ENCODE assay signal across 31 mouse cellular contexts in the genomic region with DNA sequence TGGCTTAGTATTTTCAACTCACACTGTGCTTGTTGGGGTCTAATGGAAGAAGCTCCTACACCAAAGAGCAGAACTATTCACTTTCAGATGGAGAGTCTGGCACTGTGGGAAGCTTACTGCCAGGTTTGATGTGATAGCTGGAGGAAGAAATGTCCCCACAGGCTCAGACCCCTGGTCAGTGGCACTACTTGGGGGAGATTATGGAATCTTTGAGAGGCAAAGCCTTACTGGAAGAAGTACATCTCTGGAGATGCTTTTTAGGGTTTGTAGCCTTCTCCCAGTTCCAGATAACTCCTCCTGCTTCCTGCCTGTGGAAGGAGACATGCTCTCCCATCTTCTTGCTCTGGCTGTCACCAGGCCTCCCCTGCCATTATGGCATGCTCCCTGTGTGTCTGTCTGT.
"Had no signal": no experiment of that assay in that cellular context is flagged by ENCODE, and none has a peak within 500 bp of the region (broad histone marks: within the 10 kb centered on the region; RNA-seq: fewer than 3 reads in every experiment).

No protein-coding gene starts in this region.

- H3K9ac ChIP-seq: limb, embryonic 12.5 days; limb, embryonic 13.5 days; limb, embryonic 15.5 days; liver, embryonic 12.5 days; liver, embryonic 13.5 days; liver, embryonic 14.5 days; liver, embryonic 15.5 days; liver, postnatal 0 days; lung, embryonic 14.5 days; lung, embryonic 15.5 days; midbrain, embryonic 12.5 days; midbrain, embryonic 13.5 days; midbrain, embryonic 15.5 days; neural tube, embryonic 12.5 days had no signal

- H3K9me3 ChIP-seq: limb, embryonic 10.5 days; limb, embryonic 12.5 days; limb, embryonic 13.5 days; limb, embryonic 15.5 days; liver, embryonic 12.5 days; liver, embryonic 13.5 days; liver, embryonic 15.5 days; lung, embryonic 15.5 days; megakaryocyte, embryonic 14.5 days; midbrain, embryonic 10.5 days; midbrain, embryonic 12.5 days; midbrain, embryonic 13.5 days; midbrain, embryonic 15.5 days; neural tube, embryonic 12.5 days had no signal

- DNase-seq: left cerebral cortex, postnatal 4 days; liver; liver, embryonic 13.5 days; liver, postnatal 0 days; lung, adult 18-20 months; lung, adult 2 months; lung, embryonic 14.5 days; lung, postnatal 10 days; lung, postnatal 14 days; lung, postnatal 36 days; lung, postnatal 4 days; midbrain, embryonic 14.5 days had no signal

- ATAC-seq: liver, embryonic 12.5 days; liver, postnatal 0 days; lung, postnatal 0 days; midbrain, embryonic 13.5 days; midbrain, embryonic 15.5 days; midbrain, embryonic 16.5 days had no signal

- H3K4me3 ChIP-seq: limb, embryonic 10.5 days; limb, embryonic 12.5 days; limb, embryonic 13.5 days; limb, embryonic 15.5 days; liver, embryonic 12.5 days; liver, embryonic 13.5 days; liver, embryonic 15.5 days; lung, embryonic 15.5 days; megakaryocyte, embryonic 14.5 days; midbrain, embryonic 10.5 days; midbrain, embryonic 12.5 days; midbrain, embryonic 13.5 days; midbrain, embryonic 15.5 days; myocyte; neural tube, embryonic 12.5 days had no signal

- H3K4me2 ChIP-seq: limb, embryonic 12.5 days; limb, embryonic 13.5 days; limb, embryonic 15.5 days; liver, embryonic 11.5 days; liver, embryonic 12.5 days; liver, embryonic 13.5 days; liver, embryonic 15.5 days; lung, embryonic 14.5 days; lung, embryonic 15.5 days; midbrain, embryonic 12.5 days; midbrain, embryonic 13.5 days; midbrain, embryonic 15.5 days; neural tube, embryonic 12.5 days had no signal

- H3K4me1 ChIP-seq: limb, embryonic 10.5 days; limb, embryonic 12.5 days; limb, embryonic 13.5 days; limb, embryonic 15.5 days; liver, embryonic 12.5 days; liver, embryonic 13.5 days; liver, embryonic 15.5 days; lung, embryonic 15.5 days; megakaryocyte, embryonic 14.5 days had no signal

- H3K36me3 ChIP-seq: limb, embryonic 10.5 days; limb, embryonic 12.5 days; limb, embryonic 13.5 days; limb, embryonic 15.5 days; liver, embryonic 12.5 days; liver, embryonic 13.5 days; liver, embryonic 15.5 days; lung, embryonic 15.5 days; midbrain, embryonic 10.5 days; midbrain, embryonic 12.5 days; midbrain, embryonic 13.5 days; midbrain, embryonic 15.5 days; neural tube, embryonic 12.5 days had no signal

- H3K27ac ChIP-seq: limb, embryonic 10.5 days; limb, embryonic 12.5 days; limb, embryonic 13.5 days; limb, embryonic 15.5 days; liver, embryonic 12.5 days; liver, embryonic 13.5 days; liver, embryonic 14.5 days; liver, embryonic 15.5 days; lung, embryonic 15.5 days; macrophage; midbrain, embryonic 10.5 days; midbrain, embryonic 12.5 days; midbrain, embryonic 13.5 days; midbrain, embryonic 15.5 days; neural tube, embryonic 12.5 days had no signal

- H3K27me3 ChIP-seq: limb, embryonic 12.5 days; limb, embryonic 13.5 days; limb, embryonic 15.5 days; liver, embryonic 12.5 days; liver, embryonic 13.5 days; liver, embryonic 15.5 days; lung, embryonic 15.5 days; midbrain, embryonic 12.5 days; midbrain, embryonic 13.5 days; midbrain, embryonic 15.5 days; neural tube, embryonic 12.5 days had no signal
